Mouse (Mus musculus) stomach, postnatal 0 days (tissue): ENCODE measurements around the gene Plekhg6. TPM values are rescaled to one million over a fixed set of nuclear protein-coding genes. Genes with fewer than 3 reads are reported as not detected.
A peak's percentile ranks its signal among the peaks of the same experiment; 100 is the strongest.

Experiments used
- ATAC-seq: fragments of 200-750 bp; cut with Nextera tagmentation; 2 replicates; pipeline ENCODE4 v1.8.0; 2017; ENCODE audit not compliant: low FRiP score, low TSS enrichment
- DNase-seq: peaks from one replicate; pipeline ENCODE4 v3.0.0-alpha.2; 2016; ENCODE audit warnings: low spot score
- H3K27ac ChIP-seq: fragments of 300-500 bp; sonication (generic); replicated peaks from 2 replicates; pipeline ENCODE4 v1.5.1; 2014; ENCODE audit warnings: mild to moderate bottlenecking, control low read depth
- H3K27me3 ChIP-seq: fragments of 300-500 bp; sonication (generic); 2 replicates; pipeline ENCODE4 v1.6.1; 2014; ENCODE audit warnings: low read length; ENCODE audit not compliant: control insufficient read depth, insufficient read depth
- H3K36me3 ChIP-seq: fragments of 300-500 bp; sonication (generic); 2 replicates; pipeline ENCODE4 v1.6.1; 2014; ENCODE audit warnings: low read length, mixed read lengths; ENCODE audit not compliant: control insufficient read depth, insufficient read depth
- H3K4me1 ChIP-seq: fragments of 300-500 bp; sonication (generic); replicated peaks from 2 replicates; pipeline ENCODE4 v1.6.1; 2014; ENCODE audit warnings: antibody characterized with exemption; ENCODE audit not compliant: control insufficient read depth, insufficient read depth
- H3K4me2 ChIP-seq: fragments of 300-500 bp; sonication (generic); replicated peaks from 2 replicates; pipeline ENCODE4 v1.6.1; 2014; ENCODE audit warnings: low read depth, mild to moderate bottlenecking, control low read depth, moderate library complexity
- H3K4me3 ChIP-seq: fragments of 300-500 bp; sonication (generic); 2 replicates; pipeline ENCODE4 v1.5.1; 2014; ENCODE audit warnings: low read depth, low read length, control low read depth
- H3K9ac ChIP-seq: fragments of 300-500 bp; sonication (generic); 2 replicates; pipeline ENCODE4 v1.6.1; 2014; ENCODE audit warnings: mild to moderate bottlenecking, low read length, control low read depth, mixed read lengths
- H3K9me3 ChIP-seq: fragments of 300-500 bp; sonication (generic); 2 replicates; pipeline ENCODE4 v1.6.1; 2016; ENCODE audit warnings: low read length; ENCODE audit not compliant: control insufficient read depth
- CTCF ChIP-seq: IDR thresholded peaks from 2 replicates; pipeline ENCODE4 v1.5.1; 2016; ENCODE audit warnings: antibody characterized with exemption, low read depth, mild to moderate bottlenecking, moderate library complexity
- EP300 ChIP-seq: optimal IDR thresholded peaks from 2 replicates; pipeline ENCODE3; 2016; ENCODE audit warnings: antibody characterized with exemption
- WGBS: fragments of 180-500 bp; shearing (Covaris S2); extraction: QIAGEN DNeasy Blood & Tissue Kit; methylation state at CpG from one replicate; pipeline ENCODE4 v1.1.7; 2014; 5-methylcytosine and 5-hydroxymethylcytosine counted together
- polyA plus RNA-seq: library from polyadenylated mRNA; unstranded; fragments of >200 nt; fragmentation: Nextera tagmentation; extraction: Ambion mirVana; gene quantifications from 2 replicates; pipeline ENCODE4 v1.2.1, GENCODE M21; 2015

The Plekhg6 gene
- polyA plus RNA-seq, 1 experiment from 2014 or later, result 6.3 TPM

- WGBS, result 67% methylated on average over 15 of the region's 15 CpGs
- peaks cover 42% of the 10 kb centered on the region for H3K36me3 ChIP-seq
- ATAC-seq, result no peak
These were observed 23.3 kb downstream of the Plekhg6 start for GRCm38 (mm10) chr6:125357334-125357733.

GRCm38 (mm10) chr6:125356264-125356663, 24.3 kb downstream of the Plekhg6 start:
- Histone ChIP-seq H3K9me3 (no peaks in the 10 kb centered on the region), H3K36me3 (peaks cover 33% of the 10 kb centered on the region), H3K4me3 (no peak overlapping the region), H3K4me1 (peaks cover 26% of the 10 kb centered on the region), H3K27ac (no peak overlapping the region), H3K27me3 (no peaks in the 10 kb centered on the region), H3K9ac (0 out of 2 replicates have a peak overlapping the region, but pooled peaks have one; percentile 8), H3K4me2 (no peak overlapping the region; the same call in 1 of the 2 replicates)
- TF ChIP-seq EP300 (no peak), CTCF (0 out of 2 replicates have a peak, but pooled peaks have one; percentile 5)
- DNase-seq (peak; percentile 46), ATAC-seq (no peak)
- 19% methylated on average over 8 of the region's 8 CpGs for WGBS

More at GRCm38 (mm10) chr6:125357334-125357733, 23.3 kb downstream of the Plekhg6 start:
- H3K9ac ChIP-seq, result no peak overlapping the region; the same call in 1 of the 2 replicates
- TF ChIP-seq CTCF (no peak), EP300 (no peak)
- no peak overlapping the region for H3K4me2 ChIP-seq
- no peak overlapping the region for H3K4me3 ChIP-seq
- no peaks in the 10 kb centered on the region for H3K27me3 ChIP-seq
- no peaks in the 10 kb centered on the region for H3K9me3 ChIP-seq
- peaks cover 18% of the 10 kb centered on the region for H3K4me1 ChIP-seq
- no peak for DNase-seq
- no peak overlapping the region for H3K27ac ChIP-seq

GRCm38 (mm10) chr6:125355197-125355741, 25.3 kb downstream of the Plekhg6 start:
- H3K36me3 ChIP-seq, result peaks cover 27% of the 10 kb centered on the region
- H3K27ac ChIP-seq, result peak overlapping the region; percentile 87
- 9% methylated on average over 10 of the region's 10 CpGs for WGBS
- TF ChIP-seq CTCF (no peak), EP300 (no peak)
- DNase-seq, result no peak
- ATAC-seq, result no peak
- peak overlapping the region; percentile 45 for H3K9ac ChIP-seq
- no peaks in the 10 kb centered on the region for H3K27me3 ChIP-seq
- peaks cover 27% of the 10 kb centered on the region for H3K4me1 ChIP-seq
- H3K9me3 ChIP-seq, result no peaks in the 10 kb centered on the region
- H3K4me2 ChIP-seq, result peak overlapping the region; percentile 48
- peak overlapping the region; percentile 24 for H3K4me3 ChIP-seq

GRCm38 (mm10) chr6:125354352-125355151, 26.0 kb downstream of the Plekhg6 start:
- Histone ChIP-seq H3K4me2 (peak overlapping the region; percentile 48), H3K27ac (peak overlapping the region; percentile 87), H3K9me3 (no peaks in the 10 kb centered on the region), H3K36me3 (peaks cover 25% of the 10 kb centered on the region), H3K9ac (peak overlapping the region; percentile 45), H3K4me1 (peaks cover 27% of the 10 kb centered on the region), H3K4me3 (peak overlapping the region; percentile 24), H3K27me3 (no peaks in the 10 kb centered on the region)
- ATAC-seq (peak; percentile 63), DNase-seq (peak; percentile 72)
- 10% methylated on average over 14 of the region's 14 CpGs for WGBS
- TF ChIP-seq EP300 (no peak), CTCF (peak; percentile 6; the same call in 1 of the 2 replicates)

GRCm38 (mm10) chr6:125353655-125354054, 26.9 kb downstream of the Plekhg6 start:
- TF ChIP-seq EP300 (no peak), CTCF (no peak)
- DNase-seq (no peak), ATAC-seq (no peak)
- H3K9ac ChIP-seq, result peak overlapping the region; percentile 27; the same call in 1 of the 2 replicates
- H3K27ac ChIP-seq, result peak overlapping the region; percentile 87
- 79% methylated on average over 4 of the region's 4 CpGs for WGBS
- H3K27me3 ChIP-seq, result no peaks in the 10 kb centered on the region
- H3K4me1 ChIP-seq, result peaks cover 30% of the 10 kb centered on the region
- H3K36me3 ChIP-seq, result peaks cover 17% of the 10 kb centered on the region
- no peaks in the 10 kb centered on the region for H3K9me3 ChIP-seq
- H3K4me2 ChIP-seq, result no peak overlapping the region
- H3K4me3 ChIP-seq, result no peak overlapping the region
